Mouse (Mus musculus): ENCODE data around the gene Col4a2. TPM values are rescaled to one million over a fixed set of nuclear protein-coding genes. Genes with fewer than 3 reads are reported as not detected.

The Col4a2 gene
- polyA plus RNA-seq, 1 experiment from 2014 or later: 47.2 TPM

DNA sequence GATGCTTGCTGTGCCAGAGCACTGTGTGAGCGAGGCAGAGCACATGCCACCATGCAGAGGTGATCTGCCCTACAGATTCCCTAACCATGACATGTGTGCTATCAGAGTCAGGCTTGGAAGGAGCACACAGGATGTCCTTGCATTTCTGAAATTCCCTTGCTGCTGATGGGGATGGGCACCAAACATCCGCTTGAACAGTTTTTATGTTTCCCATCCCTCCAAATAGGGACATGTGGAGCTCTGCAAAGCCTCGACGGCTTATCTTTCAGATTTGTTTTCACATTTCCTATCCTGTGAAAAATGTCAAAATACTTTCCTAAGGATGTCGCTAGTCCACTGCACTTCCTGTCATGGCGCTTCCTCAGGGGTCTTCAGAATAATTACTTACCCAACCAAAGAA lies 40.4 kb upstream of the Col4a2 start:
- 60% methylated on average over 6 of the region's 6 CpGs for WGBS

DNA sequence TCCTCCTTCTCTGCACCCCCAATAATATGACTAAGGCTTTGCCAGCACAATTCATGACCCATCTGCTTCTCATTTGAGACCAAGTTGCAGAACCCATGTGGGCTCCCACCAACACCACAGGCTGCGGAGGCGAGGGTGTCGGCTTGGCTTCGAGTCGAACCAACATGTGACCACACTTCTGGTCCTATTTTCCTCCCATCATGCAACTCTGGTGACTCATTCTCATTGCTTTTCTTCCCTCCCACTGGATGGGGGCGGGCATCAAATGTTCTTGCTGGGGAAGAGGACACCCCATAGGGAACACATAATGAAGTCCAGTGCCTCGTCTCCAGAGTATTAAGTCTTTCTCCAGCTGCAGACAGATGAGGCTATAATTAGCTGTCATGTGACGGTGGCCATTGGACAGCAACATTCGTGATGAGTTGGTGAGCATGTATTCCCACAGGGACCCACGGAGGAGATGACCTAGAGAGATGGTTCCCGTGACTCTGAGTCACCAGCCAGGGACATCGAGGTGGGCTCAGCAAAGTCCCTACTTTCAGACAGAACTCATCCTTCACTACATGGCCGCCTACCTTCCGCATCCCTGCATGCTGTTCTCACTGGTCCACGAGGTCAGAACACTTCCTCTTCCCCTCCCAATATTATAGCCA lies 39.0 kb upstream of the Col4a2 start:
- ATAC-seq (ENCODE audit: low FRiP score, low TSS enrichment): no peak
- DNase-seq (ENCODE audit: low spot score): no peak
- Histone ChIP-seq H3K4me1 (replicated peaks; ENCODE audit: control insufficient read depth, insufficient read depth) (peaks cover 1% of the 10 kb centered on the region; the same call in 1 of the 2 replicates), H3K27me3 (ENCODE audit: control insufficient read depth, insufficient read depth, low read length) (no peaks in the 10 kb centered on the region), H3K4me2 (replicated peaks; ENCODE audit: low read depth) (no peak overlapping the region), H3K36me3 (ENCODE audit: control insufficient read depth, insufficient read depth, low read length) (no peaks in the 10 kb centered on the region), H3K27ac (replicated peaks) (no peak overlapping the region; the same call in 1 of the 2 replicates), H3K9me3 (ENCODE audit: control insufficient read depth, low read length) (no peaks in the 10 kb centered on the region), H3K4me3 (ENCODE audit: low read depth, low read length) (no peak overlapping the region), H3K9ac (ENCODE audit: low read length) (no peak overlapping the region)
- TF ChIP-seq CTCF (IDR thresholded peaks at IDR 0.05; ENCODE audit: low read depth): no peak
- no peak for TF ChIP-seq EP300 (optimal IDR thresholded peaks at IDR 0.05)
- WGBS: 81% methylated on average over 15 of the region's 15 CpGs

More for the DNA sequence above, 40.4 kb upstream of the Col4a2 start:
- Histone ChIP-seq H3K4me1 (replicated peaks; ENCODE audit: control insufficient read depth, insufficient read depth) (no peaks in the 10 kb centered on the region; the same call in 1 of the 2 replicates), H3K9ac (ENCODE audit: low read length) (no peak overlapping the region), H3K36me3 (ENCODE audit: control insufficient read depth, insufficient read depth, low read length) (no peaks in the 10 kb centered on the region), H3K4me2 (replicated peaks; ENCODE audit: low read depth) (no peak overlapping the region), H3K4me3 (ENCODE audit: low read depth, low read length) (no peak overlapping the region), H3K27me3 (ENCODE audit: control insufficient read depth, insufficient read depth, low read length) (no peaks in the 10 kb centered on the region), H3K9me3 (ENCODE audit: control insufficient read depth, low read length) (no peaks in the 10 kb centered on the region), H3K27ac (replicated peaks) (no peak overlapping the region)
- DNase-seq (ENCODE audit: low spot score): no peak
- TF ChIP-seq EP300 (optimal IDR thresholded peaks at IDR 0.05) (no peak), CTCF (IDR thresholded peaks at IDR 0.05; ENCODE audit: low read depth) (no peak)
- no peak for ATAC-seq (ENCODE audit: low FRiP score, low TSS enrichment)

- Histone ChIP-seq H3K27me3 (ENCODE audit: control insufficient read depth, insufficient read depth, low read length) (no peaks in the 10 kb centered on the region), H3K9ac (ENCODE audit: low read length) (no peak overlapping the region), H3K27ac (replicated peaks) (no peak overlapping the region; the same call in 1 of the 2 replicates), H3K9me3 (ENCODE audit: control insufficient read depth, low read length) (no peaks in the 10 kb centered on the region), H3K4me2 (replicated peaks; ENCODE audit: low read depth) (no peak overlapping the region), H3K4me3 (ENCODE audit: low read depth, low read length) (no peak overlapping the region), H3K36me3 (ENCODE audit: control insufficient read depth, insufficient read depth, low read length) (no peaks in the 10 kb centered on the region), H3K4me1 (replicated peaks; ENCODE audit: control insufficient read depth, insufficient read depth) (0 out of 2 replicates have a peak, but pooled peaks cover 4% of the 10 kb centered on the region)
- no peak for DNase-seq (ENCODE audit: low spot score)
- 77% methylated on average over 7 of the region's 7 CpGs for WGBS
- TF ChIP-seq EP300 (optimal IDR thresholded peaks at IDR 0.05) (no peak), CTCF (IDR thresholded peaks at IDR 0.05; ENCODE audit: low read depth) (no peak)
- no peak for ATAC-seq (ENCODE audit: low FRiP score, low TSS enrichment)
Measured at GRCm38 (mm10) chr8:11274415-11274814, 38.2 kb upstream of the Col4a2 start.

DNA sequence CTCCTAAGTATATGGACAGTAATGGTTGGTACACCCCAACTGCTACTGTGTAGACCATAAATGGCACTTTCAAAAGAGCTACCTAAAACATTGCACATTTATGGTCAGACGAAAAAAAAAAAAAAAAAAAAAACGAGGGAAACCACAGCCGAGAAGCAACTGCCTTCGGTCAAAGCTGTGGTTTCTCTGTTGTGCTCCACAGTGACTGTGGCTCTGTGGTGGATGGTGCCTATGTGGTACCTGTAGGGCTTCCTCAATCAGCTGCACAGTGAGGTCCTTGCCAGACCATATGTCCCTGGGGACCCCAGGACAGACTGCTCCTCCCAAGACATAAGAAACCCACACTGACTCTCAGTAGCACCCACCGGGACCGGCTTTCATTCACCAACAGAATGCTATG lies 36.3 kb upstream of the Col4a2 start:
- TF ChIP-seq CTCF (IDR thresholded peaks at IDR 0.05; ENCODE audit: low read depth) (no peak), EP300 (optimal IDR thresholded peaks at IDR 0.05) (no peak)
- no peaks in the 10 kb centered on the region for H3K27me3 ChIP-seq (ENCODE audit: control insufficient read depth, insufficient read depth, low read length)
- peak overlapping the region; percentile 67 for H3K27ac ChIP-seq (replicated peaks)
- no peak overlapping the region for H3K4me3 ChIP-seq (ENCODE audit: low read depth, low read length)
- no peaks in the 10 kb centered on the region for H3K36me3 ChIP-seq (ENCODE audit: control insufficient read depth, insufficient read depth, low read length)
- 46% methylated on average over 6 of the region's 6 CpGs for WGBS
- no peak overlapping the region for H3K4me2 ChIP-seq (replicated peaks; ENCODE audit: low read depth)
- no peak for DNase-seq (ENCODE audit: low spot score)
- ATAC-seq (ENCODE audit: low FRiP score, low TSS enrichment): no peak
- 0 out of 2 replicates have a peak, but pooled peaks cover 4% of the 10 kb centered on the region for H3K4me1 ChIP-seq (replicated peaks; ENCODE audit: control insufficient read depth, insufficient read depth)
- H3K9me3 ChIP-seq (ENCODE audit: control insufficient read depth, low read length): no peaks in the 10 kb centered on the region
- no peak overlapping the region for H3K9ac ChIP-seq (ENCODE audit: low read length)

GRCm38 (mm10) chr8:11277602-11278051 lies 35.0 kb upstream of the Col4a2 start:
- Histone ChIP-seq H3K9ac (ENCODE audit: low read length) (peak overlapping the region; percentile 27; the same call in 1 of the 2 replicates), H3K4me1 (replicated peaks; ENCODE audit: control insufficient read depth, insufficient read depth) (0 out of 2 replicates have a peak, but pooled peaks cover 4% of the 10 kb centered on the region), H3K27ac (replicated peaks) (peak overlapping the region; percentile 90), H3K4me3 (ENCODE audit: low read depth, low read length) (no peak overlapping the region; the same call in 1 of the 2 replicates), H3K27me3 (ENCODE audit: control insufficient read depth, insufficient read depth, low read length) (no peaks in the 10 kb centered on the region), H3K4me2 (replicated peaks; ENCODE audit: low read depth) (no peak overlapping the region), H3K36me3 (ENCODE audit: control insufficient read depth, insufficient read depth, low read length) (no peaks in the 10 kb centered on the region; the same call in 1 of the 2 replicates), H3K9me3 (ENCODE audit: control insufficient read depth, low read length) (no peaks in the 10 kb centered on the region)
- DNase-seq (ENCODE audit: low spot score) (peak; percentile 30), ATAC-seq (ENCODE audit: low FRiP score, low TSS enrichment) (peak; percentile 61; the same call in 1 of the 2 replicates)
- TF ChIP-seq EP300 (optimal IDR thresholded peaks at IDR 0.05): peak; percentile 72
- TF ChIP-seq CTCF (IDR thresholded peaks at IDR 0.05; ENCODE audit: low read depth): no peak
- WGBS: 40% methylated on average over 3 of the region's 3 CpGs

DNA sequence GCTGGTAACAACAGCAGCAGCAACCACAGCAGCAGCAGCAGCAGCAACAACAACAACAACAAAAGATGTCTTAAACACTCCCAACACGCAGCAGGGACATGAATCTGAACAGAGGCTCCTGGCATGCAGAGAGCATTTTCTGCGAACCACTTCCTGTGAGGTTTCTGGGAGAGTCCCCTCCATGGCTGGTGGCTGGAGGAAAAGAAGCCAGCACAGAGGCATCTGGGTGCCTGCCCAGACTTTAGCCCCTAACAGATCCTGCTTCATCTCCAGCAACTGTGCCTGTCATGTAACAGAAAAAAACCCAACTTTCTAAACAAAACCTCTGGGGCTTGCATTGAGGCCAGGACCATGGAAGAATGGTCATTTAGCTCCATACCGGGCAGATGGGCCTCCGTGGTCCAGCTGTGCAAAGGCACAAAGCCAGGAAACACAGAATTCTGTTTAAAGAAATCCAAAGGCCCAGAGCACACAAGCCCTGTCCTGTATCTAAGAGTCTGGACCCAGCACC lies 34.4 kb upstream of the Col4a2 start:
- Histone ChIP-seq H3K36me3 (ENCODE audit: control insufficient read depth, insufficient read depth, low read length) (no peaks in the 10 kb centered on the region; the same call in 1 of the 2 replicates), H3K4me2 (replicated peaks; ENCODE audit: low read depth) (no peak overlapping the region), H3K27ac (replicated peaks) (peak overlapping the region; percentile 90), H3K27me3 (ENCODE audit: control insufficient read depth, insufficient read depth, low read length) (no peaks in the 10 kb centered on the region), H3K9me3 (ENCODE audit: control insufficient read depth, low read length) (no peaks in the 10 kb centered on the region), H3K9ac (ENCODE audit: low read length) (peak overlapping the region; percentile 27), H3K4me1 (replicated peaks; ENCODE audit: control insufficient read depth, insufficient read depth) (0 out of 2 replicates have a peak, but pooled peaks cover 4% of the 10 kb centered on the region), H3K4me3 (ENCODE audit: low read depth, low read length) (no peak overlapping the region)
- DNase-seq (ENCODE audit: low spot score) (no peak), ATAC-seq (ENCODE audit: low FRiP score, low TSS enrichment) (peak; percentile 67; the same call in 1 of the 2 replicates)
- WGBS: 34% methylated on average over 4 of the region's 4 CpGs
- TF ChIP-seq EP300 (optimal IDR thresholded peaks at IDR 0.05) (no peak), CTCF (IDR thresholded peaks at IDR 0.05; ENCODE audit: low read depth) (no peak)
